Comparison of ENCODE assay signal across 8 mouse cellular contexts in genomic region chr6:136469807-136470206, GRCm38 (mm10). TPM values are rescaled to one million over a fixed set of nuclear protein-coding genes. Genes with fewer than 3 reads are reported as not detected.
A peak's percentile ranks its signal among the peaks of the same experiment; 100 is the strongest.
DNase-seq lines count a peak whose midpoint lies in the region; ATAC-seq and TF ChIP-seq lines count a peak whose summit lies in the region.

No protein-coding gene starts in this region.

- 71% methylated on average over 9 of the region's 9 CpGs for WGBS in liver, adult 2 months
- 74% methylated on average over 9 of the region's 9 CpGs for WGBS in embryonic facial prominence, embryonic 15.5 days
- WGBS in intestine, embryonic 15.5 days, result 78% methylated on average over 9 of the region's 9 CpGs
- 66% methylated on average over 9 of the region's 9 CpGs for WGBS in neural tube, embryonic 13.5 days

- no peak for TF ChIP-seq POLR2A in liver, adult 2 months (IDR thresholded peaks at IDR 0.05; ENCODE audit: extremely low read depth, insufficient read depth, low read length)

- no peak overlapping the region for H3K4me2 ChIP-seq in embryonic facial prominence, embryonic 15.5 days (replicated peaks)
- no peak overlapping the region for H3K4me2 ChIP-seq in intestine, embryonic 15.5 days (replicated peaks)
- no peak overlapping the region for H3K4me2 ChIP-seq in neural tube, embryonic 13.5 days

- DNase-seq in liver, adult 2 months (ENCODE audit: extremely low read depth, low read depth, low spot score), result no peak
- DNase-seq in liver, result no peak
- DNase-seq in cerebellum, adult 8-10 months, result no peak
- no peak for DNase-seq in urinary bladder, adult 2 months (ENCODE audit: low spot score)
- DNase-seq in embryo, embryonic 11 days, result no peak

- H3K36me3 ChIP-seq in liver, adult 2 months (ENCODE audit: control insufficient read depth, insufficient read depth, low read length), result no peaks in the 10 kb centered on the region
- no peaks in the 10 kb centered on the region for H3K36me3 ChIP-seq in embryonic facial prominence, embryonic 15.5 days
- H3K36me3 ChIP-seq in intestine, embryonic 15.5 days, result no peaks in the 10 kb centered on the region
- no peaks in the 10 kb centered on the region for H3K36me3 ChIP-seq in neural tube, embryonic 13.5 days

- peak overlapping the region; percentile 69 for H3K27ac ChIP-seq in liver, adult 2 months (replicated peaks; ENCODE audit: insufficient read depth, low read depth, low read length)
- H3K27ac ChIP-seq in embryonic facial prominence, embryonic 15.5 days (replicated peaks), result peak overlapping the region; percentile 97
- peak overlapping the region; percentile 91 for H3K27ac ChIP-seq in intestine, embryonic 15.5 days
- peak overlapping the region; percentile 96 for H3K27ac ChIP-seq in neural tube, embryonic 13.5 days (replicated peaks)

- TF ChIP-seq CTCF in liver, adult 2 months (IDR thresholded peaks at IDR 0.05; ENCODE audit: low read depth, low read length), result no peak

- H3K9me3 ChIP-seq in embryonic facial prominence, embryonic 15.5 days (replicated peaks), result no peaks in the 10 kb centered on the region
- H3K9me3 ChIP-seq in intestine, embryonic 15.5 days, result no peaks in the 10 kb centered on the region
- no peaks in the 10 kb centered on the region for H3K9me3 ChIP-seq in neural tube, embryonic 13.5 days

- no peak overlapping the region for H3K4me3 ChIP-seq in liver, adult 2 months (ENCODE audit: insufficient read depth, low read depth, low read length)
- H3K4me3 ChIP-seq in embryonic facial prominence, embryonic 15.5 days (replicated peaks), result no peak overlapping the region
- no peak overlapping the region for H3K4me3 ChIP-seq in intestine, embryonic 15.5 days (replicated peaks)
- H3K4me3 ChIP-seq in neural tube, embryonic 13.5 days, result no peak overlapping the region

- H3K27me3 ChIP-seq in liver, adult 2 months (ENCODE audit: control insufficient read depth, insufficient read depth, low read length), result no peaks in the 10 kb centered on the region
- no peaks in the 10 kb centered on the region for H3K27me3 ChIP-seq in embryonic facial prominence, embryonic 15.5 days
- no peaks in the 10 kb centered on the region for H3K27me3 ChIP-seq in intestine, embryonic 15.5 days (replicated peaks)
- H3K27me3 ChIP-seq in neural tube, embryonic 13.5 days, result no peaks in the 10 kb centered on the region

- H3K79me2 ChIP-seq in liver, adult 2 months (ENCODE audit: control insufficient read depth, insufficient read depth, low read length), result no peaks in the 10 kb centered on the region

- ATAC-seq in embryonic facial prominence, embryonic 15.5 days (ENCODE audit: insufficient number of reproducible peaks, low FRiP score, low TSS enrichment, low read depth), result no peak
- no peak for ATAC-seq in intestine, embryonic 15.5 days
- no peak for ATAC-seq in neural tube, embryonic 13.5 days (ENCODE audit: low read depth)

- no peak overlapping the region for H3K9ac ChIP-seq in liver, adult 2 months (ENCODE audit: low read depth, low read length)
- no peak overlapping the region for H3K9ac ChIP-seq in embryonic facial prominence, embryonic 15.5 days
- H3K9ac ChIP-seq in intestine, embryonic 15.5 days, result no peak overlapping the region
- H3K9ac ChIP-seq in neural tube, embryonic 13.5 days, result no peak overlapping the region

- peaks cover 20% of the 10 kb centered on the region for H3K4me1 ChIP-seq in liver, adult 2 months (ENCODE audit: control insufficient read depth, insufficient read depth, low read length)
- peaks cover 53% of the 10 kb centered on the region for H3K4me1 ChIP-seq in embryonic facial prominence, embryonic 15.5 days
- H3K4me1 ChIP-seq in intestine, embryonic 15.5 days (replicated peaks), result peaks cover 21% of the 10 kb centered on the region
- H3K4me1 ChIP-seq in neural tube, embryonic 13.5 days (replicated peaks), result peaks cover 38% of the 10 kb centered on the region

RNA-seq across cellular contexts. Expression of gene Atf7ip, which starts 36.2 kb away (rescaled TPM):
- 14.8 and 14.9 TPM in 2 replicates for total RNA-seq in liver, adult 2 months (2014; rRNA removed)
- 5.1 and 5.2 TPM in 2 replicates for polyA plus RNA-seq in liver, adult 2 months (2012; rRNA removed)
- 35.5 and 37.5 TPM in 2 replicates for polyA plus RNA-seq in embryonic facial prominence, embryonic 15.5 days (2015; fragmentation: Nextera tagmentation; extraction: Ambion mirVana)
- polyA plus RNA-seq in intestine, embryonic 15.5 days (2015; fragmentation: Nextera tagmentation; extraction: Ambion mirVana), result 24.1 and 25.4 TPM in 2 replicates
- 37.8 and 55.4 TPM in 2 replicates for polyA plus RNA-seq in neural tube, embryonic 13.5 days (2015; fragmentation: Nextera tagmentation; extraction: Ambion mirVana)
- 20.5 and 31.6 TPM in 2 replicates for polyA plus RNA-seq in urinary bladder, adult 2 months (2012; rRNA removed)

RNA-seq across cellular contexts. Expression of gene E330021D16Rik, which starts 54.4 kb away (rescaled TPM):
- total RNA-seq in liver, adult 2 months (2014; rRNA removed), result not detected in 2 replicates
- polyA plus RNA-seq in liver, adult 2 months (2012; rRNA removed), result 0.07 TPM in 1 of 2 replicates, not detected in the other
- not detected in 2 replicates for polyA plus RNA-seq in embryonic facial prominence, embryonic 15.5 days (2015; fragmentation: Nextera tagmentation; extraction: Ambion mirVana)
- 0.19 TPM in 1 of 2 replicates, not detected in the other for polyA plus RNA-seq in intestine, embryonic 15.5 days (2015; fragmentation: Nextera tagmentation; extraction: Ambion mirVana)
- not detected in 2 replicates for polyA plus RNA-seq in neural tube, embryonic 13.5 days (2015; fragmentation: Nextera tagmentation; extraction: Ambion mirVana)
- polyA plus RNA-seq in urinary bladder, adult 2 months (2012; rRNA removed), result not detected in 2 replicates
